Mouse (Mus musculus): ENCODE measurements around the gene Kif13a. TPM values are rescaled to one million over a fixed set of nuclear protein-coding genes. Genes with fewer than 3 reads are reported as not detected.

The Kif13a gene
- polyA plus RNA-seq (2017; shearing (Covaris generic)) = 4.9 TPM

DNA sequence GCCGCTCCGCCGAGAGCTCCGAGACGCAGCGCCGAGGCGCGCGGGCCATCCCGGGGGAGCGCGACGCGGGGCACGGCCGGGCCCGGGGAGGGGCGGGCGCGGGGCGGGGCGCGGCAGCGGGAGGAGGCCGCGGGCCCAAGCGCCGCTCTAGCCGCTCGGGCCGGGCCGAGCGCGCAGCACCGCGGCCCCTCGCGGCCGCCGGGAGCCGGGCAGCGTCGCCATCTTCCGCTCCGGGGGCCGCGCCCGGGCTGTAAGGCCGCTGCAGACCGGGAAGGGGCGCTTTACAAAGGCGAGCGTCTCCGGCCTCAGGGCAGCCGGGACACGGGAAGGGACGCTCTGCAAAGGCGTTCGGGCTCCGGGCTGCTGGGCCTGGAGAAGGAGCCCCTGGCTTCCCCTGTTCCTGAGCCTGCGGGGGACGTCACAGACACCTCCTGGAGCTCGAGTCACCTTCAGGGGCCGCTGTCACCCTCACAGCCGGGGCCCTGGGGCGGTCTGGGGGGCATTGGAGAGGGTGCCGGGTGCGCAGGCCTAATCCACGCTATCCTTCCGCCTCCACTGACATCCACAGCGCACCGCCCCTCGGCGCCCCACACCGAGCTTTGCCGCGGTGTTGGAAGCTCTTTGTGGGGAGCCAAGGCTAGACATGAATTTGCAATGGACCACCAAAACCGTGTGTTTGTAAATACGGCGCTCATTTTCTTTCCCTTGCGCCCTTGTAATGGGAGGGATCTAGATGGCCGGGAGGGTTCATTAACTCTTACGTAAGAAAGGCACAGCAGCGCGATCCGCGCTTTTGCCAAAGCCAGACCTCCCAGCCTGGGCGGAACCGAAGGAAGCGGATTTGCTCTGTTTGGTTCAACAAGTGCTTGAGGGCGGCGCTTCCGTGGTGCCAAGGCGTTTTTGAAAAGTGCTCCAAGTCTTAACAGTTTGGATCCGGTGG, at the start of gene Kif13a:
Gene Kif13a (minus strand): TSS at position 149 of the 940 bp plus-strand sequence.

DNA sequence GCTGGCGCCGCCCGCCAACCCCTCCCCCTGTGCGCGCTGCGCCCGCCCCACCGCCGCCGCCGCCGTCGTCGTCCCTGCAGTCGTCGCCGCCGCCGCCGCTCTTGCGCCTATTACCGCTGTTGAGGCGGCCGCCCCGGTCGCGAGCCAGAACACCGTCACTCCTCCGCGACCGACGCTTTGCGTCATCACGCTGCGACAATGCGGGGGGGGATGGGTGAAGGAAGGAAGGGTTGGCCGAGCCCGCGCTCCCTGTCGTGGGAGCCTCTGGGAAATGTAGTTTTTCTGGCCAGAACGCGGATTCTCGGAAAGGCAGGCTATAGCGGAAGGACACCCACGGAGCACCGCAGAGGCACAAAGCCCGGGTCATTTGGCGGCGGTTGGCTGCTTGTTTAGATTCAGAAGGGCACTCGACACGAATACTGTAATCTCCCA, 201.8 kb downstream of the Kif13a start, which contains the start of gene Nup153:
Gene Nup153 (minus strand): TSS at position 104 of the 432 bp plus-strand sequence.

Other genes starting within 250 kb of the Kif13a start
- 59.9 TPM for gene Nup153, start 201.9 kb downstream of the Kif13a start, polyA plus RNA-seq (2017; shearing (Covaris generic))
- 0.76 TPM for gene Nhlrc1, start 85.0 kb upstream of the Kif13a start, polyA plus RNA-seq (2017; shearing (Covaris generic))
- 39.9 TPM for gene Kdm1b, start 113.6 kb upstream of the Kif13a start, polyA plus RNA-seq (2017; shearing (Covaris generic))
- 3.0 TPM for gene Tpmt, start 114.9 kb upstream of the Kif13a start, polyA plus RNA-seq (2017; shearing (Covaris generic))
- 81.8 TPM for gene Dek, start 176.3 kb upstream of the Kif13a start, polyA plus RNA-seq (2017; shearing (Covaris generic))
- 0.28 TPM for gene Rnf144b, start 192.8 kb upstream of the Kif13a start, polyA plus RNA-seq (2017; shearing (Covaris generic))

Measured in inflammation-experienced regulatory T-cells, adult 16 weeks (primary cell).